Mouse (Mus musculus): Measurements from ENCODE around the gene Lrp10.

The Lrp10 gene

GRCm38 (mm10) chr14:54475941-54476844 is 12.3 kb downstream of the Lrp10 start, which contains the start of gene Rem2:
Rem2 (plus strand) TSS chr14:54476100.
- peak; percentile 92 for DNase-seq

GRCm38 (mm10) chr14:54477172-54477909 is 13.4 kb downstream of the Lrp10 start:
- peak; percentile 74 for DNase-seq

DNA sequence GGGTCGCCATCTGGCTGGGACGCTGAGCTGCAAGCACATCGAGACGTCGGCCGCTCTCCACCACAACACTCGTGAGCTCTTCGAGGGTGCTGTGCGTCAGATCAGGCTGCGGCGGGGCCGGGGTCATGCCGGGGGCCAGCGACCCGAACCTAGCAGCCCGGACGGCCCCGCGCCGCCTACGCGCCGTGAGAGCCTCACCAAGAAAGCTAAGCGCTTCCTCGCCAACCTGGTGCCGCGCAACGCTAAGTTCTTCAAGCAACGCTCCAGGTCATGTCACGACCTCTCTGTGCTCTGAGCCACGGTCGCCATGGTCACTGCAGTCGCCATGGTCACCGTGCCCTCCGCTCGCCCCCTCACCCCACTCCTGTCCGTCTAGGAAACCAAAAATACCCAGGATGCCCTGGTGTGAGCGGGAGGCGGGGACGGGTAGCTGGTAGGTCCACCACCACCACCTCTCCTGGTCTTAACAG is 15.5 kb downstream of the Lrp10 start:
- peak; percentile 90 for DNase-seq

DNA sequence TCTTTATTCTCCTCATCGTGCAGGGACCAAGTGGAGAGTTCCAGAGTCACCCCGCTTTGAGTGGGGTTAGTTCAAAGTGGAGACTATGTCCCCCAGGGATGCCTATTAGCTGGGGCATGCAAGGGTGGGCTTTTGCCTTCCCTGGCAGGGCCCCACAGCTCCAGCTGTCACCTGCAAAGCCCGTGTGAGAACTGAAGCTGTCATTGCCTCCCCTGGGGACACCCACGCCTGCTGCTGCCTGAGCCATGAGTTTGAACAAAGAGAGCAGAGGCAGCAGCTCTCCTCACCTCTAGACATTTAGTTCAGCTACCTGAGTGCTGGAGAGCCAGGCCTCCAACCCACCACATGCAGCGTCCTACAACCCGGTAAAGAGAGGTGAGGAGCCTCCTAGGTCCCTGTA is 16.7 kb downstream of the Lrp10 start:
- no peak for DNase-seq

GRCm38 (mm10) chr14:54481402-54481801 is 17.5 kb downstream of the Lrp10 start:
- no peak for DNase-seq

GRCm38 (mm10) chr14:54482498-54482897 is 18.6 kb downstream of the Lrp10 start:
- DNase-seq: no peak

- DNase-seq: no peak
Measured at GRCm38 (mm10) chr14:54485899-54486298, 22.0 kb downstream of the Lrp10 start.

GRCm38 (mm10) chr14:54487732-54488131 is 23.8 kb downstream of the Lrp10 start:
- no peak for DNase-seq

DNA sequence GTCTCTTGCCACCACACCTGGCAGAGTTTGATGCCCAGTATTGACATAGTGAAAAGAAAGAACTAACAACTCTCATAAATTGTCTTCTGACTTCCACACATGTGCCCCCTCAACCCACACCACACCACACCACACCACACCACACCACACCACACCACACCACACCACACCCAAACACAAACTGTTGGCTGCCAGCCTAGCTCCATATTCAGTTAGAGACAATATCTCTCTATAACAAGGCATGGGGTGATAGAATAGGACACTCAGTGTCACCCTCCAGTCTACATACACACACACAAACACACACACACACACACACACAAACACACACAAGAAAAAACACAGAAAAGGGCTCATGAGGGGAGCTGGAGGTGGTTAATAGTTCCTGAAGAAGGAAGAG is 24.4 kb downstream of the Lrp10 start:
- peak; percentile 49 for DNase-seq

DNA sequence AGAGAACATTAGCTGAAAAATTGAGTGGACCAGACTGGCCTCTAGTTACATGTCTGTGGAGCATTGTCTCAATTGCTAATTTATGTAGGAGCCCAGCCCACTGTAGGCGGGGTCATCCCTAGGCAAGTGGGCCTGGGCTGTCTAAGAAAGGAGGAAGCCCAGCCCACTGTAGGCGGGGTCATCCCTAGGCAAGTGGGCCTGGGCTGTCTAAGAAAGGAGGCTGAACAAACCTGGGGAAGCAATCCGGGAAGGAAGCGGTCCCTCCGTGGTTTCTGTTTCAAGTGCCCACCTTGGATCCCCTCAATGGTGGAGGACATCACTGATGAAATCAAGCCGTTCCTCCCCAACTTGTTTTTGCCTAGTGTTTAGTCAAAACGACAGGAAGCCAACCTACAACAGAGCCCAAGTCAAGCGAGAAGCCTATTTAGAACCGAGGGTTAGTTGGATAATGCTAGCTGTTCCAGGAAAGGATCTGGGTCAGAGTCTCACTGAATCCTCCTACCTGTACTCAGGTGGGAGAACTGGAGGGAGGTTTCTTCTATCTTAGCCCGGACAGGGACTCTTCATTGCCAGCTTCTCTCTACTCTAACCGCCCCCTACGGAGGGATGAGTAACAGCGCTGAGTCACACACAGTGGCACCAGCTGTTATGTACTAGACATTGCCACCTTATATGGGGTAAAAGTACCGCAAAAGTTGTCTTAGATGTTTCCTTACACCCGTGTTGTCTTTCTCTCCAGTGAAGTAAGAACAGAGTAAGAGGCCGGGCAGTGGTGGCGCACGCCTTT is 28.6 kb downstream of the Lrp10 start:
- DNase-seq: no peak

- DNase-seq: no peak
Measured at GRCm38 (mm10) chr14:54493236-54493635, 29.3 kb downstream of the Lrp10 start.

GRCm38 (mm10) chr14:54494234-54494633 is 30.3 kb downstream of the Lrp10 start:
- DNase-seq: no peak

- DNase-seq: peak; percentile 66
Measured at GRCm38 (mm10) chr14:54496706-54497105, 32.8 kb downstream of the Lrp10 start.

GRCm38 (mm10) chr14:54499330-54499729 is 35.4 kb downstream of the Lrp10 start:
- DNase-seq: peak; percentile 50

GRCm38 (mm10) chr14:54501365-54501764 is 37.4 kb downstream of the Lrp10 start:
- DNase-seq: peak; percentile 51

GRCm38 (mm10) chr14:54503092-54503491 is 39.2 kb downstream of the Lrp10 start:
- DNase-seq: peak; percentile 5

- peak; percentile 64 for DNase-seq
Measured at GRCm38 (mm10) chr14:54509774-54510173, 45.8 kb downstream of the Lrp10 start.

- no peak for DNase-seq
Measured at GRCm38 (mm10) chr14:54516710-54517310, 52.9 kb downstream of the Lrp10 start.
